Mouse (Mus musculus) liver, embryonic 13.5 days (tissue): Measurements from ENCODE around the gene Klhdc3. TPM values are rescaled to one million over a fixed set of nuclear protein-coding genes. Genes with fewer than 3 reads are reported as not detected.

Experiments
- ATAC-seq: fragments of 200-750 bp; cut with Nextera tagmentation; 2 replicates; pipeline ENCODE4 v1.8.0; 2017; ENCODE audit warnings: low read depth, mild to moderate bottlenecking, moderate number of reproducible peaks, moderate library complexity
- DNase-seq: peaks from one replicate; pipeline ENCODE4 v3.0.0; 2022
- H3K27ac ChIP-seq: fragments of 300-500 bp; sonication (generic); 2 replicates; pipeline ENCODE4 v1.5.1; 2015; ENCODE audit warnings: moderate library complexity, mild to moderate bottlenecking, inconsistent platforms
- H3K27me3 ChIP-seq: fragments of 300-500 bp; sonication (generic); 2 replicates; pipeline ENCODE4 v1.6.1; 2015; ENCODE audit warnings: mild to moderate bottlenecking, inconsistent platforms
- H3K36me3 ChIP-seq: fragments of 300-500 bp; sonication (generic); 2 replicates; pipeline ENCODE4 v1.6.1; 2015; ENCODE audit warnings: mild to moderate bottlenecking, inconsistent platforms
- H3K4me1 ChIP-seq: fragments of 300-500 bp; sonication (generic); replicated peaks from 2 replicates; pipeline ENCODE4 v1.6.1; 2015; ENCODE audit warnings: inconsistent platforms
- H3K4me2 ChIP-seq: fragments of 300-500 bp; sonication (generic); 2 replicates; pipeline ENCODE4 v1.6.1; 2015; ENCODE audit warnings: inconsistent platforms, mild to moderate bottlenecking, moderate library complexity
- H3K4me3 ChIP-seq: fragments of 300-500 bp; sonication (generic); replicated peaks from 2 replicates; pipeline ENCODE4 v1.5.1; 2015; ENCODE audit warnings: mild to moderate bottlenecking, inconsistent platforms
- H3K9ac ChIP-seq: fragments of 300-500 bp; sonication (generic); 2 replicates; pipeline ENCODE4 v1.6.1; 2015; ENCODE audit warnings: mild to moderate bottlenecking, inconsistent platforms
- H3K9me3 ChIP-seq: fragments of 300-500 bp; sonication (generic); replicated peaks from 2 replicates; pipeline ENCODE4 v1.6.1; 2016; ENCODE audit warnings: inconsistent platforms
- WGBS: fragments of 180-500 bp; shearing (Covaris S2); methylation state at CpG from one replicate; pipeline ENCODE4 v1.1.7; 2015; ENCODE audit not compliant: insufficient replicate concordance; 5-methylcytosine and 5-hydroxymethylcytosine counted together
- polyA plus RNA-seq: library from polyadenylated mRNA; unstranded; fragments of >200 nt; fragmentation: Nextera tagmentation; extraction: Ambion mirVana; gene quantifications from 2 replicates; pipeline ENCODE4 v1.2.1, GENCODE M21; 2015

The Klhdc3 gene
- polyA plus RNA-seq, 1 experiment from 2014 or later = 73.1 TPM

- Histone ChIP-seq H3K4me1 (peaks cover 29% of the 10 kb centered on the region), H3K4me3 (peak overlapping the region; percentile 99; the same call in 1 of the 2 replicates), H3K9me3 (no peaks in the 10 kb centered on the region), H3K4me2 (peak overlapping the region; percentile 87; the same call in 1 of the 2 replicates), H3K9ac (no peak overlapping the region), H3K27ac (no peak overlapping the region), H3K27me3 (no peaks in the 10 kb centered on the region), H3K36me3 (peaks cover 35% of the 10 kb centered on the region)
- ATAC-seq (no peak), DNase-seq (no peak)
- 86% methylated on average over 9 of the region's 9 CpGs for WGBS
These were observed 33.1 kb upstream of the Klhdc3 start for GRCm38 (mm10) chr17:46713849-46714248.

GRCm38 (mm10) chr17:46712442-46712841 is 31.7 kb upstream of the Klhdc3 start:
- WGBS = 20% methylated on average over 7 of the region's 7 CpGs

GRCm38 (mm10) chr17:46711612-46712271 is 31.0 kb upstream of the Klhdc3 start:
- Histone ChIP-seq H3K9ac (peak overlapping the region; percentile 97), H3K27me3 (no peaks in the 10 kb centered on the region), H3K4me2 (peak overlapping the region; percentile 87), H3K4me1 (peaks cover 29% of the 10 kb centered on the region), H3K36me3 (peaks cover 31% of the 10 kb centered on the region), H3K27ac (peak overlapping the region; percentile 82), H3K4me3 (peak overlapping the region; percentile 99), H3K9me3 (no peaks in the 10 kb centered on the region)
- WGBS = under 1% methylated on average over 66 of the region's 76 CpGs
- peak; percentile 69 for ATAC-seq
- DNase-seq = peak; percentile 18

More at GRCm38 (mm10) chr17:46712442-46712841, 31.7 kb upstream of the Klhdc3 start:
- Histone ChIP-seq H3K27ac (peak overlapping the region; percentile 82; the same call in 1 of the 2 replicates), H3K27me3 (no peaks in the 10 kb centered on the region), H3K4me1 (peaks cover 29% of the 10 kb centered on the region), H3K36me3 (peaks cover 35% of the 10 kb centered on the region), H3K4me2 (peak overlapping the region; percentile 87), H3K9me3 (no peaks in the 10 kb centered on the region), H3K4me3 (peak overlapping the region; percentile 99), H3K9ac (peak overlapping the region; percentile 97)
- DNase-seq (no peak), ATAC-seq (no peak)

GRCm38 (mm10) chr17:46710959-46711597 is 30.4 kb upstream of the Klhdc3 start, which contains the start of gene Pex6:
Pex6 (plus strand) TSS chr17:46711463.
- peaks cover 25% of the 10 kb centered on the region for H3K36me3 ChIP-seq
- H3K27ac ChIP-seq = peak within 1 kb of the TSS; percentile 82
- WGBS = 7% methylated on average over 36 of the region's 36 CpGs
- peak; percentile 82 for DNase-seq
- H3K4me1 ChIP-seq = peaks cover 34% of the 10 kb centered on the region
- peak within 1 kb of the TSS; percentile 99 for H3K4me3 ChIP-seq
- H3K9ac ChIP-seq = peak within 1 kb of the TSS; percentile 97
- no peaks in the 10 kb centered on the region for H3K9me3 ChIP-seq
- ATAC-seq = peak; percentile 87
- no peaks in the 10 kb centered on the region for H3K27me3 ChIP-seq
- H3K4me2 ChIP-seq = peak within 1 kb of the TSS; percentile 87

- WGBS = 84% methylated on average over 14 of the region's 14 CpGs
- H3K27ac ChIP-seq = no peak overlapping the region
- H3K4me3 ChIP-seq = no peak overlapping the region
- peaks cover 53% of the 10 kb centered on the region for H3K4me1 ChIP-seq
- ATAC-seq (no peak), DNase-seq (no peak)
- H3K27me3 ChIP-seq = no peaks in the 10 kb centered on the region
- H3K9ac ChIP-seq = no peak overlapping the region
- H3K9me3 ChIP-seq = no peaks in the 10 kb centered on the region
- H3K4me2 ChIP-seq = peak overlapping the region; percentile 91; the same call in 1 of the 2 replicates
- 0 out of 2 replicates have a peak, but pooled peaks cover 3% of the 10 kb centered on the region for H3K36me3 ChIP-seq
These were observed 25.8 kb upstream of the Klhdc3 start for GRCm38 (mm10) chr17:46706375-46707089.

GRCm38 (mm10) chr17:46704887-46705835 is 24.4 kb upstream of the Klhdc3 start, which contains the start of gene Ppp2r5d:
Ppp2r5d (minus strand) TSS chr17:46705111.
- peak within 1 kb of the TSS; percentile 85 for H3K27ac ChIP-seq
- WGBS = 1% methylated on average over 48 of the region's 48 CpGs
- peaks cover 10% of the 10 kb centered on the region; the same call in 1 of the 2 replicates for H3K36me3 ChIP-seq
- peak within 1 kb of the TSS; percentile 91 for H3K4me2 ChIP-seq
- no peaks in the 10 kb centered on the region for H3K27me3 ChIP-seq
- peak within 1 kb of the TSS; percentile 95 for H3K9ac ChIP-seq
- peak; percentile 97 for DNase-seq
- H3K4me1 ChIP-seq = peaks cover 52% of the 10 kb centered on the region
- H3K4me3 ChIP-seq = peak within 1 kb of the TSS; percentile 91
- peak; percentile 94 for ATAC-seq
- H3K9me3 ChIP-seq = no peaks in the 10 kb centered on the region

GRCm38 (mm10) chr17:46703971-46704886 is 23.5 kb upstream of the Klhdc3 start:
- Histone ChIP-seq H3K4me2 (peak overlapping the region; percentile 91), H3K9me3 (no peaks in the 10 kb centered on the region), H3K9ac (peak overlapping the region; percentile 95), H3K27me3 (no peaks in the 10 kb centered on the region), H3K4me3 (peak overlapping the region; percentile 91), H3K27ac (peak overlapping the region; percentile 85), H3K36me3 (peaks cover 15% of the 10 kb centered on the region; the same call in 1 of the 2 replicates), H3K4me1 (peaks cover 62% of the 10 kb centered on the region)
- no peak for DNase-seq
- 3% methylated on average over 41 of the region's 41 CpGs for WGBS
- peak; percentile 68; the same call in 1 of the 2 replicates for ATAC-seq

- peak overlapping the region; percentile 91 for H3K4me2 ChIP-seq
- WGBS = 78% methylated on average over 5 of the region's 5 CpGs
- no peaks in the 10 kb centered on the region for H3K9me3 ChIP-seq
- no peak for ATAC-seq
- DNase-seq = no peak
- H3K36me3 ChIP-seq = peaks cover 24% of the 10 kb centered on the region
- H3K27me3 ChIP-seq = no peaks in the 10 kb centered on the region
- H3K4me1 ChIP-seq = peaks cover 66% of the 10 kb centered on the region
- no peak overlapping the region for H3K27ac ChIP-seq
- H3K4me3 ChIP-seq = peak overlapping the region; percentile 91; the same call in 1 of the 2 replicates
- peak overlapping the region; percentile 95; the same call in 1 of the 2 replicates for H3K9ac ChIP-seq
These were observed 21.8 kb upstream of the Klhdc3 start for GRCm38 (mm10) chr17:46702506-46702905.

GRCm38 (mm10) chr17:46702100-46702499 is 21.4 kb upstream of the Klhdc3 start:
- WGBS = 68% methylated on average over 12 of the region's 12 CpGs
- ATAC-seq (no peak), DNase-seq (no peak)
- H3K27me3 ChIP-seq = no peaks in the 10 kb centered on the region
- H3K4me2 ChIP-seq = 0 out of 2 replicates have a peak overlapping the region, but pooled peaks have one; percentile 21
- H3K9ac ChIP-seq = peak overlapping the region; percentile 36
- peaks cover 24% of the 10 kb centered on the region for H3K36me3 ChIP-seq
- H3K27ac ChIP-seq = no peak overlapping the region
- H3K4me1 ChIP-seq = peaks cover 66% of the 10 kb centered on the region
- H3K4me3 ChIP-seq = no peak overlapping the region
- no peaks in the 10 kb centered on the region for H3K9me3 ChIP-seq
